Comparison of ENCODE assay signal across 12 mouse cellular contexts in genomic region chr4:21990580-21991235, GRCm38 (mm10). TPM values are rescaled to one million over a fixed set of nuclear protein-coding genes. Genes with fewer than 3 reads are reported as not detected.
DNase-seq lines count a peak whose midpoint lies in the region; ATAC-seq and TF ChIP-seq lines count a peak whose summit lies in the region.
"Had no signal": no experiment of that assay in that cellular context is flagged by ENCODE, and none has a peak within 500 bp of the region (broad histone marks: within the 10 kb centered on the region; RNA-seq: fewer than 3 reads in every experiment).

No protein-coding gene starts in this region.

- H3K4me1 ChIP-seq in heart, postnatal 0 days (ENCODE audit: control insufficient read depth, insufficient read depth) = no peaks in the 10 kb centered on the region
- H3K4me1 ChIP-seq: stomach, embryonic 15.5 days had no signal

- intact Hi-C loops in heart, postnatal 25 days (cut with DNase I) = loop anchor here (2.0 kb wide), 1 partner anchor 146 kb away; no protein-coding TSS in a partner anchor

- TF ChIP-seq POLR2A in brain, embryonic 14.5 days (IDR thresholded peaks at IDR 0.05; ENCODE audit: borderline replicate concordance, extremely low read depth, insufficient read depth, insufficient read length, poor library complexity, severe bottlenecking) = no peak

- no peak overlapping the region for H3K27ac ChIP-seq in heart, postnatal 0 days (ENCODE audit: low read depth)
- H3K27ac ChIP-seq: stomach, embryonic 15.5 days had no signal

- peak; percentile 48 for TF ChIP-seq CTCF in heart, postnatal 0 days (IDR thresholded peaks at IDR 0.05; ENCODE audit: low read depth)
- no peak for TF ChIP-seq CTCF in brain, embryonic 14.5 days (IDR thresholded peaks at IDR 0.05; ENCODE audit: borderline replicate concordance, extremely low read depth, insufficient read depth, insufficient read length)

- TF ChIP-seq EP300 in heart, postnatal 0 days (IDR thresholded peaks at IDR 0.05; ENCODE audit: low read depth) = no peak

- WGBS in heart, postnatal 0 days = 28% methylated on average over 3 of the region's 3 CpGs

- ATAC-seq in heart, postnatal 0 days (ENCODE audit: insufficient read depth, low read depth) = no peak

- H3K9me3 ChIP-seq in heart, postnatal 0 days (replicated peaks; ENCODE audit: control insufficient read depth, low read length) = no peaks in the 10 kb centered on the region
- H3K9me3 ChIP-seq: stomach, embryonic 15.5 days had no signal

- no peaks in the 10 kb centered on the region for H3K36me3 ChIP-seq in heart, postnatal 0 days (replicated peaks; ENCODE audit: control insufficient read depth, insufficient read depth, low read length)
- H3K36me3 ChIP-seq: stomach, embryonic 15.5 days had no signal

- DNase-seq in heart, postnatal 0 days (ENCODE audit: low spot score) = peak; percentile 38
- no peak for DNase-seq in heart, postnatal 25 days (ENCODE audit: low spot score)
- DNase-seq in CD4-positive, CD25-positive, alpha-beta regulatory T cell, adult 2 months (ENCODE audit: low read depth, low spot score) = peak; percentile 20
- DNase-seq in brain, embryonic 14.5 days (ENCODE audit: low read depth) = peak; percentile 63
- DNase-seq in hindlimb bud, embryonic 11.5 days (ENCODE audit: extremely low spot score, low read depth, low spot score) = peak; percentile 8
- DNase-seq in right cerebral cortex, adult 2 months (ENCODE audit: low spot score in 2 of 2) = no peak
- DNase-seq in spleen, postnatal 14 days (ENCODE audit: low spot score in 2 of 2) = no peak
- no peak for DNase-seq in adrenal gland, postnatal 4 days (ENCODE audit: low spot score in 2 of 2)
- DNase-seq: kidney, postnatal 25 days had no signal

- H3K4me2 ChIP-seq in heart, postnatal 0 days (ENCODE audit: low read depth, low read length) = no peak overlapping the region
- H3K4me2 ChIP-seq: stomach, embryonic 15.5 days had no signal

- no peaks in the 10 kb centered on the region for H3K27me3 ChIP-seq in heart, postnatal 0 days (ENCODE audit: control insufficient read depth, insufficient read depth, low read length)
- H3K27me3 ChIP-seq: stomach, embryonic 15.5 days had no signal

- no peak overlapping the region for H3K9ac ChIP-seq in heart, postnatal 0 days (replicated peaks; ENCODE audit: low read depth, low read length)
- H3K9ac ChIP-seq: stomach, embryonic 15.5 days had no signal

- no peak overlapping the region for H3K4me3 ChIP-seq in heart, postnatal 0 days (ENCODE audit: low read depth, low read length)
- H3K4me3 ChIP-seq: erythroblast, embryonic 14.5 days; stomach, embryonic 15.5 days had no signal

RNA-seq across cellular contexts. Expression of gene Faxc, which starts 59.6 kb away (rescaled TPM):
- total RNA-seq in heart, postnatal 0 days (2014; rRNA removed; ENCODE audit: low replicate concordance) = 1.8 and 2.4 TPM in 2 replicates
- 0.40 and 0.43 TPM in 2 replicates for polyA plus RNA-seq in heart, postnatal 0 days (2015; fragmentation: Nextera tagmentation; extraction: Ambion mirVana)
- 1 to 10 TPM in 1 of 2 experiments, under 1 TPM in 1; 0.89 to 1.1 TPM for total RNA-seq in heart, postnatal 25 days (2021)
- polyA plus RNA-seq in brain, embryonic 14.5 days (2012; rRNA removed) = 33.7 and 54.3 TPM in 2 replicates
- total RNA-seq in adrenal gland, postnatal 4 days (2021) = 10 to 100 TPM; 12.6 to 13.5 TPM
- total RNA-seq: monocyte, adult 5-6 weeks had no signal
- polyA plus RNA-seq: erythroblast, embryonic 14.5 days had no signal

Comparison
In these comparisons a context has a peak if more than half of its experiments do, and no peak if none do; other contexts are left out.
1. DNase-seq: peak in heart, postnatal 0 days (single experiment), CD4-positive, CD25-positive, alpha-beta regulatory T cell, adult 2 months (single experiment), brain, embryonic 14.5 days (single experiment) and hindlimb bud, embryonic 11.5 days (single experiment); none in heart, postnatal 25 days (single experiment), right cerebral cortex, adult 2 months (0 of 2), spleen, postnatal 14 days (0 of 2) and adrenal gland, postnatal 4 days (0 of 2).